Mouse (Mus musculus) stomach, embryonic 16.5 days (tissue): ENCODE results near the gene Gm10471. TPM values are rescaled to one million over a fixed set of nuclear protein-coding genes. Genes with fewer than 3 reads are reported as not detected.
"Not testable (repeated sequence)": the region's sequence is repeated elsewhere in the genome, so short reads cannot be mapped to it uniquely, and the experiment has no call there.

Source experiments
- ATAC-seq: fragments of 200-750 bp; cut with Nextera tagmentation; 2 replicates; pipeline ENCODE4 v1.8.0; 2017; ENCODE audit warnings: moderate number of reproducible peaks, moderate TSS enrichment; ENCODE audit not compliant: insufficient read depth, low FRiP score
- H3K27ac ChIP-seq: fragments of 300-500 bp; sonication (generic); 2 replicates; pipeline ENCODE4 v1.5.1; 2014; ENCODE audit warnings: low read length
- H3K27me3 ChIP-seq: fragments of 300-500 bp; sonication (generic); 2 replicates; pipeline ENCODE4 v1.6.1; 2014; ENCODE audit warnings: low read length, control low read depth, mixed read lengths; ENCODE audit not compliant: control insufficient read depth, insufficient read depth
- H3K36me3 ChIP-seq: fragments of 300-500 bp; sonication (generic); 2 replicates; pipeline ENCODE4 v1.6.1; 2014; ENCODE audit warnings: low read length; ENCODE audit not compliant: control insufficient read depth, insufficient read depth
- H3K4me1 ChIP-seq: fragments of 300-500 bp; sonication (generic); 2 replicates; pipeline ENCODE4 v1.6.1; 2014; ENCODE audit warnings: low read length, control low read depth, mixed read lengths; ENCODE audit not compliant: control insufficient read depth, insufficient read depth
- H3K4me2 ChIP-seq: fragments of 300-500 bp; sonication (generic); 2 replicates; pipeline ENCODE4 v1.6.1; 2014; ENCODE audit warnings: low read depth, low read length, mixed read lengths
- H3K4me3 ChIP-seq: fragments of 300-500 bp; sonication (generic); replicated peaks from 2 replicates; pipeline ENCODE4 v1.5.1; 2014; ENCODE audit warnings: mild to moderate bottlenecking, low read length
- H3K9ac ChIP-seq: fragments of 300-500 bp; sonication (generic); 2 replicates; pipeline ENCODE4 v1.6.1; 2014; ENCODE audit warnings: low read length
- H3K9me3 ChIP-seq: fragments of 300-500 bp; sonication (generic); replicated peaks from 2 replicates; pipeline ENCODE4 v1.6.1; 2016; ENCODE audit warnings: low read length, control low read depth; ENCODE audit not compliant: control insufficient read depth
- WGBS: fragments of 180-500 bp; shearing (Covaris S2); extraction: QIAGEN DNeasy Blood & Tissue Kit; methylation state at CpG from one replicate; pipeline ENCODE4 v1.1.7; 2014; 5-methylcytosine and 5-hydroxymethylcytosine counted together
- polyA plus RNA-seq: library from polyadenylated mRNA; unstranded; fragments of >200 nt; fragmentation: Nextera tagmentation; extraction: Ambion mirVana; gene quantifications from 2 replicates; pipeline ENCODE4 v1.2.1, GENCODE M21; 2015

The Gm10471 gene
- polyA plus RNA-seq: not detected in 2 replicates

DNA sequence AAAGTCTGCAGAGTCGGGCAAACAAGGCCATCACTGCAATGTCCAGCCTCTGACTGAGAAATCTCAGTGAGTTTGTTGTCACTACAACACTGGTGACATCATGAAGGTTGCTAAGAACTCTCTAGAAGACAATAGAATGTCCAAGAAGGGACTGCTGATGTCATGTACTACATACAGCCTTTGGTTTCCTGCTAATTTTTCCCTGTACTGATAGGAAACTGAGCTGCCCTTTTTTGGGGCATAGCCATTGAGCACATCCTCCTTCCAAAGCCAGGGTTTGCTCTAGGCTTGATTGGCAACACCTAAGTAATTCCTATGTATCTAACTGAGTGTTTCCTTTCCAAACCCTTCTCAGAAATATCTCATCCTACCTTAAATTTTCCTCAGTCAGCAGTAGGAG lies at the start of gene Gm10471:
Gene Gm10471, minus strand, starts transcription at position 101 of the 400 bp plus-strand sequence.
- H3K4me1 ChIP-seq, H3K4me2 ChIP-seq, ATAC-seq, H3K27me3 ChIP-seq, H3K9ac ChIP-seq, H3K9me3 ChIP-seq, H3K27ac ChIP-seq, H3K4me3 ChIP-seq, H3K36me3 ChIP-seq: not testable (repeated sequence)
- 67% methylated on average over 1 of the region's 1 CpGs for WGBS

DNA sequence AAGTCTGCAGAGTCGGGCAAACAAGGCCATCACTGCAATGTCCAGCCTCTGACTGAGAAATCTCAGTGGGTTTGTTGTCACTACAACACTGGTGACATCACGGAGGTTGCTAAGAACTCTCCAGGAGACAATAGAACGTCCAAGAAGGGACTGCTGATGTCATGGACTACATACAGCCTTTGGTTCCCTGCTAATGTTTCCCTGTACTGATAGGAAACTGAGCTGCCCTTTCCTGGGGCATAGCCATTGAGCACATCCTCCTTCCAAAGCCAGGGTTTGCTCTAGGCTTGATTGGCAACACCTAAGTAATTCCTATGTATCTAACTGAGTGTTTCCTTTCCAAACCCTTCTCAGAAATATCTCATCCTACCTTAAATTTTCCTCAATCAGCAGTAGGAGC lies 32.2 kb upstream of the Gm10471 start, which contains the start of gene Gm10220:
Gene Gm10220, minus strand, starts transcription at position 101 of the 400 bp plus-strand sequence.
- ATAC-seq: not testable (repeated sequence)

GRCm38 (mm10) chr5:26105262-26105661 lies 16.2 kb upstream of the Gm10471 start, which contains the start of gene 5031410I06Rik:
Gene 5031410I06Rik (minus strand): TSS chr5:26105362.
- not testable (repeated sequence) for H3K4me3 ChIP-seq, H3K36me3 ChIP-seq, H3K4me1 ChIP-seq, H3K27me3 ChIP-seq, H3K4me2 ChIP-seq, H3K27ac ChIP-seq, H3K9me3 ChIP-seq, H3K9ac ChIP-seq, ATAC-seq
- no CpG with 5 or more reads among the region's 3 CpGs for WGBS

More for the DNA sequence above, 32.2 kb upstream of the Gm10471 start, which contains the start of gene Gm10220:
- not testable (repeated sequence) for H3K4me1 ChIP-seq, H3K27ac ChIP-seq, H3K27me3 ChIP-seq, H3K4me3 ChIP-seq, H3K4me2 ChIP-seq, H3K9me3 ChIP-seq, H3K9ac ChIP-seq, H3K36me3 ChIP-seq
- WGBS: no CpG with 5 or more reads among the region's 3 CpGs

DNA sequence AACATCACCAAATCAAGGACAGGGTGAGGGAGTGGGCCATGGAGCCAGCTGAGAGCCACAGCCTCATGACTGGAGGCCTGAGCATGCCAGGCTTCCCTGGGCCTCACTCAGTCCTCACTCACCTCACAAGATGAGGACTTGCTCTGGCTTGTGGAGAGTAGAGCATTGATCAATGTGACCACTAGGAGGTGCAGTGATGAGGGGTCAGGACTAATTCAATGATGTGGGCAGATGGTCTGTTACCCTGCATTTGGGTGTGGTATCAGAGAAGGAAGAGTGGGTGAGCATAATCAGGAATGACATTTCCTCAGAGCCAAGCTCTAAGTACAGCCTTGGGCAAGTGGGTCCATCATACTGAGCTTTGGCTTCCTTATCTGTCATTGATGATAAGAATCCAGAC lies 10.1 kb downstream of the Gm10471 start:
- not testable (repeated sequence) for H3K36me3 ChIP-seq, H3K4me2 ChIP-seq, H3K4me1 ChIP-seq, ATAC-seq, H3K9ac ChIP-seq, H3K9me3 ChIP-seq, H3K27me3 ChIP-seq, H3K27ac ChIP-seq, H3K4me3 ChIP-seq

DNA sequence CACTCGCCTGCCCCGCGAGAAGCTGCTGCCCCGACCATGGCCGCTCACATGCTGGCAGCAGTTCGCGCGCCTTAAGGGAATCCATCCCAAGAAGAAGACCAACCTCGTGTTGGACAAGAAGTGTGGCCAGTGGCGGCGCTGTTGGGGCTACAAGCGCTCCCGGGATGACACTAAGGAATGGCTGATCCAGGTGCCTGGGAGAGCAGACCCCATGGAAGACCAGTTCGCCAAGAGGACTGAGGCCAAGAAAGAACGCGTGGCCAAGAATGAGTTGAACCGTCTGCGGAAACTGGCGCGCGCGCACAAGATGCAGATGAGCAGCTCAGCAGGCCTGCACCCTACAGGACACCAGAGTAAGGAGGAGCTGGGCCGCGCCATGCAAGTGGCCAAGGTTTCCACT lies 18.4 kb downstream of the Gm10471 start:
- Histone ChIP-seq H3K4me3 (no peak overlapping the region), H3K4me1 (no peaks in the 10 kb centered on the region), H3K9ac (no peak overlapping the region), H3K4me2 (no peak overlapping the region), H3K9me3 (no peaks in the 10 kb centered on the region), H3K27ac (no peak overlapping the region), H3K36me3 (no peaks in the 10 kb centered on the region), H3K27me3 (no peaks in the 10 kb centered on the region)
- WGBS: 88% methylated on average over 24 of the region's 24 CpGs
- ATAC-seq: no peak

DNA sequence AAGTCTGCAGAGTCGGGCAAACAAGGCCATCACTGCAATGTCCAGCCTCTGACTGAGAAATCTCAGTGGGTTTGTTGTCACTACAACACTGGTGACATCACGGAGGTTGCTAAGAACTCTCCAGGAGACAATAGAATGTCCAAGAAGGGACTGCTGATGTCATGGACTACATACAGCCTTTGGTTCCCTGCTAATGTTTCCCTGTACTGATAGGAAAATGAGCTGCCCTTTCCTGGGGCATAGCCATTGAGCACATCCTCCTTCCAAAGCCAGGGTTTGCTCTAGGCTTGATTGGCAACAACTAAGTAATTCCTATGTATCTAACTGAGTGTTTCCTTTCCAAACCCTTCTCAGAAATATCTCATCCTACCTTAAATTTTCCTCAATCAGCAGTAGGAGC lies 30.6 kb downstream of the Gm10471 start, which contains the start of gene Gm7347:
Gene Gm7347, minus strand, starts transcription at position 101 of the 400 bp plus-strand sequence.
- not testable (repeated sequence) for H3K9me3 ChIP-seq, H3K9ac ChIP-seq, H3K27me3 ChIP-seq, H3K36me3 ChIP-seq, ATAC-seq, H3K27ac ChIP-seq, H3K4me3 ChIP-seq, H3K4me1 ChIP-seq, H3K4me2 ChIP-seq
- WGBS: no CpG with 5 or more reads among the region's 2 CpGs

DNA sequence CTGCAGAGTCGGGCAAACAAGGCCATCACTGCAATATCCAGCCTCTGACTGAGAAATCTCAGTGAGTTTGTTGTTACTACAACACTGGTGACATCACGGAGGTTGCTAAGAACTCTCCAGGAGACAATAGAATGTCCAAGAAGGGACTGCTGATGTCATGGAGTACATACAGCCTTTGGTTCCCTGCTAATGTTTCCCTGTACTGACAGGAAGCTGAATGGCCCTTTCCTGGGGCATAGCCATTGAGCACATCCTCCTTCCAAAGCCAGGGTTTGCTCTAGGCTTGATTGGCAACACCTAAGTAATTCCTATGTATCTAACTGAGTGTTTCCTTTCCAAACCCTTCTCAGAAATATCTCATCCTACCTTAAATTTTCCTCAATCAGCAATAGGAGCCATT lies 49.6 kb downstream of the Gm10471 start, which contains the start of gene Speer4a:
Gene Speer4a, minus strand, starts transcription at position 101 of the 400 bp plus-strand sequence.
- not testable (repeated sequence) for H3K4me2 ChIP-seq, H3K27ac ChIP-seq, H3K9ac ChIP-seq, H3K36me3 ChIP-seq, H3K9me3 ChIP-seq, H3K4me1 ChIP-seq, H3K4me3 ChIP-seq, ATAC-seq, H3K27me3 ChIP-seq
- 67% methylated on average over 2 of the region's 2 CpGs for WGBS

Other genes with a start within 250 kb of the Gm10471 start
- not detected in 2 replicates for gene Gm21663, start 146.9 kb downstream of the Gm10471 start, polyA plus RNA-seq
- 0.10 TPM in 1 of 2 replicates, not detected in the other for gene Gm21671, start 134.9 kb downstream of the Gm10471 start, polyA plus RNA-seq
- gene Gm21680, start 116.6 kb downstream of the Gm10471 start, polyA plus RNA-seq: 0.08 and 0.11 TPM in 2 replicates
- gene Gm21698, start 100.6 kb downstream of the Gm10471 start, polyA plus RNA-seq: 0.09 and 0.16 TPM in 2 replicates
- 0.21 TPM in 1 of 2 replicates, not detected in the other for gene Gm1979, start 84.5 kb downstream of the Gm10471 start, polyA plus RNA-seq
- gene Gm5862, start 66.4 kb downstream of the Gm10471 start, polyA plus RNA-seq: not detected in 2 replicates
- gene Speer4a, start 49.7 kb downstream of the Gm10471 start, polyA plus RNA-seq: 0.09 TPM in 1 of 2 replicates, not detected in the other
- not detected in 2 replicates for gene Gm7347, start 30.7 kb downstream of the Gm10471 start, polyA plus RNA-seq
- 0.05 TPM in 1 of 2 replicates, not detected in the other for gene 5031410I06Rik, start 16.1 kb upstream of the Gm10471 start, polyA plus RNA-seq
- gene Gm10220, start 32.1 kb upstream of the Gm10471 start, polyA plus RNA-seq: 0.07 TPM in 1 of 2 replicates, not detected in the other
- gene Gm7361, start 168.4 kb upstream of the Gm10471 start, polyA plus RNA-seq: not detected in 2 replicates